ENCODE assay signal across 17 mouse cellular contexts in the genomic region with DNA sequence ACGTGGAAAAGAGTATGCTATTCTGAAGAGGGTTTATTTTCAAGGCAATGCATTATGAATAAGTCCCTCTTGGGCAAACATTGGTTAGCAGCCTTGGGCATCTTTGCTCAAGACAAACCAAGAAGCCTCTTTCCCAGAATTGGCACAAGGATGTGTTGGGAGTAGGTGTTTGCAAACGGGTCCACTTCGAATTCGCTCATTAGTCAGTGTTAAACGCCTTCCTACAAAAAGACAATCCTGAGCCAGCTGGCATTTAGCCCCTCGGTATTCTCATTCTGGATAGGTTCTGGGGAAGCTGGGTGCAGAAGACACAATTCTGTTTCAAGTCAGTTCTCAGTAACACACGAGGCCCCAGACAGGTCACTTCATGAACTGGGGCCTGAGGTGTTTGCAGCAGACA.
A peak's percentile ranks its signal among the peaks of the same experiment; 100 is the strongest.
DNase-seq lines count a peak whose midpoint lies in the region; ATAC-seq and TF ChIP-seq lines count a peak whose summit lies in the region.
"Had no signal": no experiment of that assay in that cellular context is flagged by ENCODE, and none has a peak within 500 bp of the region (broad histone marks: within the 10 kb centered on the region; RNA-seq: fewer than 3 reads in every experiment).

No protein-coding gene starts in this region.

- H3K9ac ChIP-seq in midbrain, postnatal 0 days (replicated peaks; ENCODE audit: low read length, poor library complexity, severe bottlenecking): no peak overlapping the region
- H3K9ac ChIP-seq: kidney, embryonic 15.5 days; liver, embryonic 13.5 days; lung, embryonic 15.5 days; midbrain, embryonic 15.5 days had no signal

- H3K4me1 ChIP-seq in midbrain, postnatal 0 days (ENCODE audit: insufficient read depth, low read length): no peaks in the 10 kb centered on the region
- no peaks in the 10 kb centered on the region for H3K4me1 ChIP-seq in midbrain, embryonic 10.5 days
- H3K4me1 ChIP-seq: forebrain, embryonic 10.5 days; kidney, embryonic 15.5 days; liver, embryonic 13.5 days; lung, embryonic 15.5 days; midbrain, embryonic 15.5 days had no signal

- no peaks in the 10 kb centered on the region for H3K27me3 ChIP-seq in midbrain, postnatal 0 days (ENCODE audit: insufficient read depth, low read length)
- H3K27me3 ChIP-seq in midbrain, embryonic 10.5 days (ENCODE audit: low read depth, poor library complexity, severe bottlenecking): no peaks in the 10 kb centered on the region
- H3K27me3 ChIP-seq: kidney, embryonic 15.5 days; liver, embryonic 13.5 days; lung, embryonic 15.5 days; midbrain, embryonic 15.5 days had no signal

- no peaks in the 10 kb centered on the region for H3K36me3 ChIP-seq in midbrain, postnatal 0 days (ENCODE audit: insufficient read depth, low read length)
- no peaks in the 10 kb centered on the region for H3K36me3 ChIP-seq in midbrain, embryonic 10.5 days
- H3K36me3 ChIP-seq: forebrain, embryonic 10.5 days; hindbrain, embryonic 10.5 days; kidney, embryonic 15.5 days; liver, embryonic 13.5 days; lung, embryonic 15.5 days; midbrain, embryonic 15.5 days had no signal

- no peak for ATAC-seq in midbrain, postnatal 0 days (ENCODE audit: low FRiP score)
- ATAC-seq: midbrain, embryonic 15.5 days had no signal

- no peak overlapping the region for H3K27ac ChIP-seq in midbrain, postnatal 0 days (ENCODE audit: low read depth, low read length)
- no peak overlapping the region for H3K27ac ChIP-seq in midbrain, embryonic 10.5 days (replicated peaks)
- H3K27ac ChIP-seq: forebrain, embryonic 10.5 days; hindbrain, embryonic 10.5 days; kidney, embryonic 15.5 days; liver, embryonic 13.5 days; lung, embryonic 15.5 days; midbrain, embryonic 15.5 days had no signal

- no peak overlapping the region for H3K4me3 ChIP-seq in midbrain, postnatal 0 days (ENCODE audit: low read depth, low read length)
- H3K4me3 ChIP-seq in midbrain, embryonic 10.5 days: no peak overlapping the region
- H3K4me3 ChIP-seq: forebrain, embryonic 10.5 days; hindbrain, embryonic 10.5 days; kidney, embryonic 15.5 days; liver, embryonic 13.5 days; lung, embryonic 15.5 days; midbrain, embryonic 15.5 days had no signal

- H3K9me3 ChIP-seq in midbrain, postnatal 0 days (ENCODE audit: low read length): no peaks in the 10 kb centered on the region
- H3K9me3 ChIP-seq in midbrain, embryonic 10.5 days (replicated peaks): no peaks in the 10 kb centered on the region
- H3K9me3 ChIP-seq: forebrain, embryonic 10.5 days; hindbrain, embryonic 10.5 days; kidney, embryonic 15.5 days; liver, embryonic 13.5 days; lung, embryonic 15.5 days; midbrain, embryonic 15.5 days had no signal

- 67% methylated on average over 7 of the region's 7 CpGs for WGBS in midbrain, postnatal 0 days
- 91% methylated on average over 7 of the region's 7 CpGs for WGBS in midbrain, embryonic 10.5 days

- intact Hi-C loops in left cerebral cortex, postnatal 36 days (cut with DNase I): no loop called here

- DNase-seq in frontal cortex, adult 2 months (ENCODE audit: extremely low spot score in 1 of 2, low spot score in 1 of 2): peak; percentile 5 to 54
- no peak for DNase-seq in frontal cortex, postnatal 10 days (ENCODE audit: low spot score in 2 of 2)
- peak; percentile 17 for DNase-seq in midbrain, postnatal 0 days (ENCODE audit: low spot score)
- DNase-seq in midbrain, embryonic 10.5 days (ENCODE audit: low spot score): no peak
- peak; percentile 35 to 36 for DNase-seq in left cerebral cortex, postnatal 36 days (ENCODE audit: low spot score in 2 of 2)
- DNase-seq in embryo, embryonic 10.5 days (ENCODE audit: low spot score): no peak
- DNase-seq in spleen, adult 12 weeks (ENCODE audit: low spot score): no peak
- DNase-seq: adrenal gland, postnatal 14 days; B cell, adult 2 months; cerebellum, adult 2 months; liver, embryonic 13.5 days; thymus, adult 18-20 months had no signal

- TF ChIP-seq CTCF in midbrain, postnatal 0 days (IDR thresholded peaks at IDR 0.05): no peak

- no peak overlapping the region for H3K4me2 ChIP-seq in midbrain, postnatal 0 days (ENCODE audit: low read depth, low read length, poor library complexity, severe bottlenecking)
- H3K4me2 ChIP-seq: kidney, embryonic 15.5 days; liver, embryonic 13.5 days; lung, embryonic 15.5 days; midbrain, embryonic 15.5 days had no signal

Comparison
In these comparisons a context has a peak if more than half of its experiments do, and no peak if none do; other contexts are left out.
1. DNase-seq: peak in frontal cortex, adult 2 months (2 of 2), midbrain, postnatal 0 days (single experiment) and left cerebral cortex, postnatal 36 days (2 of 2); none in frontal cortex, postnatal 10 days (0 of 2), midbrain, embryonic 10.5 days (single experiment), embryo, embryonic 10.5 days (single experiment) and spleen, adult 12 weeks (single experiment).